In genomic region chr17:48095718-48096121, GRCm38 (mm10) we compare ENCODE assay signal across 9 mouse cellular contexts. TPM values are rescaled to one million over a fixed set of nuclear protein-coding genes. Genes with fewer than 3 reads are reported as not detected.
A peak's percentile ranks its signal among the peaks of the same experiment; 100 is the strongest.
DNase-seq lines count a peak whose midpoint lies in the region; ATAC-seq and TF ChIP-seq lines count a peak whose summit lies in the region.
"Had no signal": no experiment of that assay in that cellular context is flagged by ENCODE, and none has a peak within 500 bp of the region (broad histone marks: within the 10 kb centered on the region; RNA-seq: fewer than 3 reads in every experiment).

No protein-coding gene starts in this region.

- no peak for TF ChIP-seq EP300 in stomach, postnatal 0 days (optimal IDR thresholded peaks at IDR 0.05)

- no peaks in the 10 kb centered on the region; the same call in none of the 2 replicates for H3K27me3 ChIP-seq in testis, adult 2 months (ENCODE audit: control insufficient read depth, insufficient read depth, low read length)
- peaks cover 66% of the 10 kb centered on the region for H3K27me3 ChIP-seq in forebrain, embryonic 14.5 days (replicated peaks; ENCODE audit: control insufficient read depth, insufficient read depth, low read length)
- peaks cover 29% of the 10 kb centered on the region for H3K27me3 ChIP-seq in limb, embryonic 14.5 days (ENCODE audit: control insufficient read depth, insufficient read depth, low read length)
- H3K27me3 ChIP-seq in stomach, postnatal 0 days (ENCODE audit: control insufficient read depth, insufficient read depth, low read length): peaks cover 13% of the 10 kb centered on the region; the same call in 1 of the 2 replicates

- under 1% methylated on average over 26 of the region's 26 CpGs for WGBS in forebrain, embryonic 14.5 days
- WGBS in limb, embryonic 14.5 days: 3% methylated on average over 26 of the region's 26 CpGs
- 14% methylated on average over 26 of the region's 26 CpGs for WGBS in stomach, postnatal 0 days

- no peak for TF ChIP-seq CTCF in testis, adult 2 months (IDR thresholded peaks at IDR 0.05; ENCODE audit: control insufficient read depth, insufficient read depth, insufficient replicate concordance, low read depth, low read length)
- no peak for TF ChIP-seq CTCF in stomach, postnatal 0 days (IDR thresholded peaks at IDR 0.05; ENCODE audit: low read depth)

- peak overlapping the region; percentile 41; the same call in 1 of the 2 replicates for H3K9ac ChIP-seq in forebrain, embryonic 14.5 days (ENCODE audit: low read length)
- no peak overlapping the region for H3K9ac ChIP-seq in limb, embryonic 14.5 days (ENCODE audit: low read depth, low read length, severe bottlenecking)
- no peak overlapping the region for H3K9ac ChIP-seq in stomach, postnatal 0 days (ENCODE audit: low read length)

- no peaks in the 10 kb centered on the region for H3K36me3 ChIP-seq in testis, adult 2 months (ENCODE audit: control insufficient read depth, insufficient read depth, low read length)
- H3K36me3 ChIP-seq in forebrain, embryonic 14.5 days (ENCODE audit: control insufficient read depth, insufficient read depth, low read length): no peaks in the 10 kb centered on the region
- no peaks in the 10 kb centered on the region for H3K36me3 ChIP-seq in limb, embryonic 14.5 days (ENCODE audit: control insufficient read depth, insufficient read depth, low read length)
- no peaks in the 10 kb centered on the region for H3K36me3 ChIP-seq in stomach, postnatal 0 days (ENCODE audit: control insufficient read depth, insufficient read depth, low read length)

- H3K4me1 ChIP-seq in testis, adult 2 months (ENCODE audit: control insufficient read depth, insufficient read depth, low read length): peaks cover 31% of the 10 kb centered on the region
- peaks cover 30% of the 10 kb centered on the region for H3K4me1 ChIP-seq in forebrain, embryonic 14.5 days (ENCODE audit: control insufficient read depth, insufficient read depth, low read length)
- peaks cover 48% of the 10 kb centered on the region for H3K4me1 ChIP-seq in limb, embryonic 14.5 days (ENCODE audit: control insufficient read depth, insufficient read depth, low read length)
- H3K4me1 ChIP-seq in stomach, postnatal 0 days (replicated peaks; ENCODE audit: control insufficient read depth, insufficient read depth): peaks cover 6% of the 10 kb centered on the region

- DNase-seq in testis, postnatal 14 days (ENCODE audit: low spot score): no peak
- peak; percentile 69 for DNase-seq in forebrain, embryonic 14.5 days (ENCODE audit: low spot score)
- DNase-seq in limb, embryonic 14.5 days (ENCODE audit: low spot score): no peak
- no peak for DNase-seq in stomach, postnatal 0 days (ENCODE audit: low spot score)
- DNase-seq in cerebellum, adult 9-10 months: no peak
- no peak for DNase-seq in right cerebral cortex, postnatal 36 days (ENCODE audit: low spot score in 2 of 2)
- DNase-seq: right cerebral cortex, postnatal 4 days had no signal

- no peak for TF ChIP-seq POLR2A in testis, adult 2 months (IDR thresholded peaks at IDR 0.05; ENCODE audit: control insufficient read depth, low read depth, low read length)
- TF ChIP-seq POLR2A in limb, embryonic 14.5 days (IDR thresholded peaks at IDR 0.05; ENCODE audit: borderline replicate concordance, extremely low read depth, insufficient read depth, insufficient read length): no peak

- no peaks in the 10 kb centered on the region for H3K9me3 ChIP-seq in forebrain, embryonic 14.5 days (replicated peaks; ENCODE audit: control insufficient read depth, low read length)
- H3K9me3 ChIP-seq in limb, embryonic 14.5 days (ENCODE audit: control insufficient read depth, low read length): 0 out of 2 replicates have a peak, but pooled peaks cover 4% of the 10 kb centered on the region
- 0 out of 2 replicates have a peak, but pooled peaks cover 4% of the 10 kb centered on the region for H3K9me3 ChIP-seq in stomach, postnatal 0 days (ENCODE audit: control insufficient read depth, low read length)

- no peak overlapping the region for H3K27ac ChIP-seq in testis, adult 2 months (ENCODE audit: control insufficient read depth, insufficient read depth, low read depth, low read length)
- peak overlapping the region; percentile 9; the same call in 1 of the 2 replicates for H3K27ac ChIP-seq in forebrain, embryonic 14.5 days (ENCODE audit: low read depth, low read length)
- peak overlapping the region; percentile 50 for H3K27ac ChIP-seq in limb, embryonic 14.5 days (replicated peaks; ENCODE audit: low read depth, low read length)
- H3K27ac ChIP-seq in stomach, postnatal 0 days (replicated peaks): no peak overlapping the region

- ATAC-seq in forebrain, embryonic 14.5 days: peak; percentile 18; the same call in 1 of the 2 replicates
- ATAC-seq in limb, embryonic 14.5 days (ENCODE audit: low FRiP score, low read depth): no peak
- ATAC-seq in stomach, postnatal 0 days (ENCODE audit: low FRiP score, low TSS enrichment): no peak

- peak overlapping the region; percentile 21; the same call in 1 of the 2 replicates for H3K4me3 ChIP-seq in testis, adult 2 months (ENCODE audit: control insufficient read depth, low read depth, low read length)
- peak overlapping the region; percentile 8; the same call in 1 of the 2 replicates for H3K4me3 ChIP-seq in forebrain, embryonic 14.5 days (ENCODE audit: low read depth, low read length)
- no peak overlapping the region; the same call in 1 of the 2 replicates for H3K4me3 ChIP-seq in limb, embryonic 14.5 days (replicated peaks; ENCODE audit: low read length)
- H3K4me3 ChIP-seq in stomach, postnatal 0 days (ENCODE audit: low read depth, low read length): peak overlapping the region; percentile 13; the same call in 1 of the 2 replicates

- H3K4me2 ChIP-seq in forebrain, embryonic 14.5 days (ENCODE audit: low read length): peak overlapping the region; percentile 32; the same call in 1 of the 2 replicates
- H3K4me2 ChIP-seq in limb, embryonic 14.5 days (replicated peaks; ENCODE audit: low read depth, low read length, severe bottlenecking): peak overlapping the region; percentile 16
- H3K4me2 ChIP-seq in stomach, postnatal 0 days (replicated peaks; ENCODE audit: low read depth): 0 out of 2 replicates have a peak overlapping the region, but pooled peaks have one; percentile 2

RNA-seq across cellular contexts. Expression of gene 1700067P10Rik, which starts 6.6 kb away (rescaled TPM):
- polyA plus RNA-seq in testis, adult 2 months (2012; rRNA removed): 159 and 164 TPM in 2 replicates
- polyA plus RNA-seq in forebrain, embryonic 14.5 days (2014; fragmentation: Nextera tagmentation; extraction: Ambion mirVana): not detected in 2 replicates
- 0.08 TPM in 1 of 2 replicates, not detected in the other for polyA plus RNA-seq in limb, embryonic 14.5 days (2012; rRNA removed)
- polyA plus RNA-seq in limb, embryonic 14.5 days (2014; fragmentation: Nextera tagmentation; extraction: Ambion mirVana): not detected in 2 replicates
- not detected in 2 replicates for polyA plus RNA-seq in stomach, postnatal 0 days (2015; fragmentation: Nextera tagmentation; extraction: Ambion mirVana)
- polyA plus RNA-seq: large intestine, adult 2 months had no signal

RNA-seq across cellular contexts. Expression of gene 9830107B12Rik, which starts 50.3 kb away (rescaled TPM):
- not detected in 2 replicates for polyA plus RNA-seq in testis, adult 2 months (2012; rRNA removed)
- polyA plus RNA-seq in forebrain, embryonic 14.5 days (2014; fragmentation: Nextera tagmentation; extraction: Ambion mirVana): not detected in 2 replicates
- not detected in 2 replicates for polyA plus RNA-seq in limb, embryonic 14.5 days (2012; rRNA removed)
- not detected in 2 replicates for polyA plus RNA-seq in limb, embryonic 14.5 days (2014; fragmentation: Nextera tagmentation; extraction: Ambion mirVana)
- polyA plus RNA-seq in stomach, postnatal 0 days (2015; fragmentation: Nextera tagmentation; extraction: Ambion mirVana): not detected in 2 replicates

RNA-seq across cellular contexts. Expression of gene 1700122O11Rik, which starts 57.6 kb away (rescaled TPM):
- 19.1 and 19.7 TPM in 2 replicates for polyA plus RNA-seq in testis, adult 2 months (2012; rRNA removed)
- polyA plus RNA-seq in forebrain, embryonic 14.5 days (2014; fragmentation: Nextera tagmentation; extraction: Ambion mirVana): not detected in 2 replicates
- not detected in 2 replicates for polyA plus RNA-seq in limb, embryonic 14.5 days (2012; rRNA removed)
- not detected in 2 replicates for polyA plus RNA-seq in limb, embryonic 14.5 days (2014; fragmentation: Nextera tagmentation; extraction: Ambion mirVana)
- not detected in 2 replicates for polyA plus RNA-seq in stomach, postnatal 0 days (2015; fragmentation: Nextera tagmentation; extraction: Ambion mirVana)
- polyA plus RNA-seq: large intestine, adult 2 months had no signal

Comparison
In these comparisons a context has a peak if more than half of its experiments do, and no peak if none do; other contexts are left out.
1. H3K27ac ChIP-seq: peak in forebrain, embryonic 14.5 days (single experiment) and limb, embryonic 14.5 days (single experiment); none in testis, adult 2 months (single experiment) and stomach, postnatal 0 days (single experiment).
2. RNA of gene 1700067P10Rik, which starts 6.6 kb away (polyA plus RNA-seq): 159 to 164 TPM in testis, adult 2 months; 0.08 TPM in limb, embryonic 14.5 days, not detected in forebrain, embryonic 14.5 days and not detected in stomach, postnatal 0 days; every median in the first group is over 100 times any median in the second.
3. RNA of gene 1700122O11Rik, which starts 57.6 kb away (polyA plus RNA-seq): 19.1 to 19.7 TPM in testis, adult 2 months; not detected in forebrain, embryonic 14.5 days, not detected in limb, embryonic 14.5 days and not detected in stomach, postnatal 0 days; every median in the first group is over 10 times any median in the second.
4. Peak in every context shown above with its lines, with median percentiles within 50 percentile points of each other: H3K4me2 ChIP-seq.